Mouse (Mus musculus) cerebellum, adult 11 months (tissue): ENCODE results near the gene Neurl2.

Experiments used
- DNase-seq: peaks from one replicate; pipeline ENCODE4 v3.0.0; 2022

Gene Neurl2

DNA sequence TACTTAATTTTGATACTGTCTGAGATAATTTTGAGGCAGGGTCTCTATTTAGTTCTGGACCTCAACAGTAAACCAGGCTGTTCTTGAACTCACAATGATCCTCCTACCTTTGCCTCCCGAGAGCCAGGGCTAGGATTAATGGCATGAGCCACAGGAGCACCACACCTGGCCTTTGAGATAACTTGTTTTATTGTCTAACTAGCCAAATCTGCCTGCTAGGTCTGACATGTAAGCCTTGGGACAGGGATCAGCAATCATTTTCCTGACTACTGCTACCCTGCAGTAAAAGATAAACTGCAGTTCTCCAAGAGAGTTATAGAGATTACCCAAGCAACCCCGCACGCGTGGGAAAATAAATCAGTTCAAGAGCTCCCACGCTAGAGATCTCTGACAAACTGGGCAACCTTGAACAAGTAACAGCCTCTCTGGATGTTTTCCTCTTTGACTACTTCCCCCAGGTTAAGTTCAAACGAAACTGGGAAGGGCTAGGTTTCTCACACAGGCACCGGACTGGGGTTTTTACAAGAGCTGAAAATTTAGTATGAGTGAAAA, 48.3 kb downstream of the Neurl2 start:
- no peak for DNase-seq

DNA sequence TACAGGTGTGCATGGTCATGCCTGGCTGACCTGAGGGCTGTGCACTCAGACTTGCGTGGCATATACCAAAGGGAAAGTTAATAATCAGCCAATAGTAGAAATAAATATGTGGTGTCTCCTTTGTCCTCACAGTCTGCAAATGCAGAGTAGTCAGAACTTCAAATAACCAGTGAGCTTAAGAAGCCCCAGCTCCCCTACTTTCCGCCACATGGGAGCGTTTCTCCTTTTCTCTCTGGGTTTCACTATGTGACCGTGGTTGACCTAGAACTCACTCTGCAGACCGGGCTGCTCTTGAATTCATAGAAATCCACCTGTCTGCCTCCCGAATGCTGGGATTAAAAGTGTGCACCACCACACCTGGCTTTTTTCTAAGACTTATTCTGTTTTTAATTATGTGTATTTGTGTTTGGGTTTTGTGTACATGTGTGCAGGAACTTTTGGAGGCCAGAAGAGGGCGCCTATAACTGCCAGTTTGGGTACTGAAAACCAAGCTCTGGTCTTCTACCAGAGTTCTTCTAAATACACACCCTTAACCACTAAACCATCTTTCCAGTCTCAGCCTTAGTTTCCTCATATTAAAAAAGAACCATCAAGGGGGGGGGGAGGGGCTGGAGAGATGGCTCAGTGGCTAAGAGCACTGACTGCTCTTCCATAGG, 49.2 kb downstream of the Neurl2 start:
- DNase-seq = no peak

DNA sequence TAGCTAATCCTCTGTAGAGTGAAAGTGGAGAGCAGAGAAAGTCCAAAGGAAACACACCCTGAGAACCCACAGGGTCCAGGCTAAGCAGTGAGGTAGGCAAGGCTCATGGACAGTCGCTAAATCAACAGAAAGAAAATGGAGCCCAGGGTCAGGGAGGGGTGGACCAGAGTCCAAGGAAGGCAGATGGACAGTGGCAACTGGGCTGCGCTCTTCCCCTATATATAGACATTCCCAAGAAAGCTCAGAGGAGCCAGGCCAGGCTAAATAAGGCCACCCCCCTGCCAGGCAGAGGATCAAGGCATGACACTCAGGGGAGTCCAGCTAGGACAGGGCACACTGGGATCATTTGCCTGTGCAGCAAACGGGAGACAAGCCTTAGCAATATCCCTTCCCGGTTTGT, 51.4 kb downstream of the Neurl2 start:
- no peak for DNase-seq
